Mouse (Mus musculus): ENCODE measurements around the gene Actn2. TPM values are rescaled to one million over a fixed set of nuclear protein-coding genes. Genes with fewer than 3 reads are reported as not detected.

Actn2 gene
- polyA plus RNA-seq, 1 experiment from 2014 or later, result 1.1 TPM

GRCm38 (mm10) chr13:12369041-12369621 lies 28.6 kb upstream of the Actn2 start:
- DNase-seq (no peak), ATAC-seq (no peak)
- Histone ChIP-seq H3K36me3 (replicated peaks; ENCODE audit: insufficient read depth, low read length) (no peaks in the 10 kb centered on the region), H3K4me1 (ENCODE audit: insufficient read depth) (no peaks in the 10 kb centered on the region), H3K4me3 (ENCODE audit: low read depth, low read length) (no peak overlapping the region), H3K4me2 (ENCODE audit: low read depth, low read length) (no peak overlapping the region; the same call in 1 of the 2 replicates), H3K27me3 (ENCODE audit: insufficient read depth, low read length) (no peaks in the 10 kb centered on the region), H3K9me3 (ENCODE audit: low read length) (no peaks in the 10 kb centered on the region), H3K9ac (replicated peaks) (no peak overlapping the region), H3K27ac (ENCODE audit: low read depth) (no peak overlapping the region)
- WGBS (ENCODE audit: insufficient replicate concordance), result 54% methylated on average over 8 of the region's 8 CpGs
- TF ChIP-seq CTCF (IDR thresholded peaks at IDR 0.05; ENCODE audit: low read depth) (no peak), EP300 (IDR thresholded peaks at IDR 0.05; ENCODE audit: low read depth) (no peak)

GRCm38 (mm10) chr13:12361486-12361885 lies 20.9 kb upstream of the Actn2 start:
- H3K27ac ChIP-seq (ENCODE audit: low read depth), result no peak overlapping the region
- no peaks in the 10 kb centered on the region for H3K4me1 ChIP-seq (ENCODE audit: insufficient read depth)
- no peak overlapping the region for H3K9ac ChIP-seq (replicated peaks)
- DNase-seq (no peak), ATAC-seq (no peak)
- WGBS (ENCODE audit: insufficient replicate concordance), result 74% methylated on average over 4 of the region's 4 CpGs
- TF ChIP-seq EP300 (IDR thresholded peaks at IDR 0.05; ENCODE audit: low read depth), result no peak
- no peak for TF ChIP-seq CTCF (IDR thresholded peaks at IDR 0.05; ENCODE audit: low read depth)
- H3K9me3 ChIP-seq (ENCODE audit: low read length), result no peaks in the 10 kb centered on the region
- H3K27me3 ChIP-seq (ENCODE audit: insufficient read depth, low read length), result no peaks in the 10 kb centered on the region
- no peak overlapping the region for H3K4me3 ChIP-seq (ENCODE audit: low read depth, low read length)
- H3K4me2 ChIP-seq (ENCODE audit: low read depth, low read length), result no peak overlapping the region
- no peaks in the 10 kb centered on the region for H3K36me3 ChIP-seq (replicated peaks; ENCODE audit: insufficient read depth, low read length)

- 78% methylated on average over 5 of the region's 5 CpGs for WGBS (ENCODE audit: insufficient replicate concordance)
- H3K4me1 ChIP-seq (ENCODE audit: insufficient read depth), result no peaks in the 10 kb centered on the region
- H3K9me3 ChIP-seq (ENCODE audit: low read length), result no peaks in the 10 kb centered on the region
- TF ChIP-seq EP300 (IDR thresholded peaks at IDR 0.05; ENCODE audit: low read depth) (no peak), CTCF (IDR thresholded peaks at IDR 0.05; ENCODE audit: low read depth) (no peak)
- no peak for ATAC-seq
- H3K9ac ChIP-seq (replicated peaks), result no peak overlapping the region
- H3K27ac ChIP-seq (ENCODE audit: low read depth), result no peak overlapping the region
- no peak for DNase-seq
- no peaks in the 10 kb centered on the region for H3K36me3 ChIP-seq (replicated peaks; ENCODE audit: insufficient read depth, low read length)
- H3K27me3 ChIP-seq (ENCODE audit: insufficient read depth, low read length), result no peaks in the 10 kb centered on the region
- no peak overlapping the region for H3K4me2 ChIP-seq (ENCODE audit: low read depth, low read length)
- H3K4me3 ChIP-seq (ENCODE audit: low read depth, low read length), result no peak overlapping the region
Measured at GRCm38 (mm10) chr13:12357554-12357953, 17.0 kb upstream of the Actn2 start.

GRCm38 (mm10) chr13:12356184-12356583 lies 15.6 kb upstream of the Actn2 start:
- TF ChIP-seq EP300 (IDR thresholded peaks at IDR 0.05; ENCODE audit: low read depth) (no peak), CTCF (IDR thresholded peaks at IDR 0.05; ENCODE audit: low read depth) (no peak)
- Histone ChIP-seq H3K4me3 (ENCODE audit: low read depth, low read length) (no peak overlapping the region), H3K9ac (replicated peaks) (no peak overlapping the region), H3K27ac (ENCODE audit: low read depth) (no peak overlapping the region), H3K36me3 (replicated peaks; ENCODE audit: insufficient read depth, low read length) (no peaks in the 10 kb centered on the region), H3K4me1 (ENCODE audit: insufficient read depth) (no peaks in the 10 kb centered on the region), H3K4me2 (ENCODE audit: low read depth, low read length) (no peak overlapping the region), H3K27me3 (ENCODE audit: insufficient read depth, low read length) (no peaks in the 10 kb centered on the region), H3K9me3 (ENCODE audit: low read length) (no peaks in the 10 kb centered on the region)
- DNase-seq, result no peak
- ATAC-seq, result no peak
- 31% methylated on average over 4 of the region's 4 CpGs for WGBS (ENCODE audit: insufficient replicate concordance)

- no peak overlapping the region for H3K4me3 ChIP-seq (ENCODE audit: low read depth, low read length)
- DNase-seq (no peak), ATAC-seq (no peak)
- no peaks in the 10 kb centered on the region for H3K4me1 ChIP-seq (ENCODE audit: insufficient read depth)
- H3K4me2 ChIP-seq (ENCODE audit: low read depth, low read length), result no peak overlapping the region
- H3K27ac ChIP-seq (ENCODE audit: low read depth), result no peak overlapping the region
- no peaks in the 10 kb centered on the region for H3K27me3 ChIP-seq (ENCODE audit: insufficient read depth, low read length)
- H3K36me3 ChIP-seq (replicated peaks; ENCODE audit: insufficient read depth, low read length), result no peaks in the 10 kb centered on the region
- no peaks in the 10 kb centered on the region for H3K9me3 ChIP-seq (ENCODE audit: low read length)
- 40% methylated on average over 13 of the region's 13 CpGs for WGBS (ENCODE audit: insufficient replicate concordance)
- TF ChIP-seq EP300 (IDR thresholded peaks at IDR 0.05; ENCODE audit: low read depth) (no peak), CTCF (IDR thresholded peaks at IDR 0.05; ENCODE audit: low read depth) (no peak)
- H3K9ac ChIP-seq (replicated peaks), result no peak overlapping the region
Measured at GRCm38 (mm10) chr13:12349197-12349824, 8.8 kb upstream of the Actn2 start.

GRCm38 (mm10) chr13:12346837-12347236 lies 6.3 kb upstream of the Actn2 start:
- Histone ChIP-seq H3K9ac (replicated peaks) (no peak overlapping the region), H3K36me3 (replicated peaks; ENCODE audit: insufficient read depth, low read length) (no peaks in the 10 kb centered on the region), H3K4me3 (ENCODE audit: low read depth, low read length) (no peak overlapping the region), H3K27ac (ENCODE audit: low read depth) (no peak overlapping the region), H3K27me3 (ENCODE audit: insufficient read depth, low read length) (no peaks in the 10 kb centered on the region), H3K9me3 (ENCODE audit: low read length) (no peaks in the 10 kb centered on the region), H3K4me1 (ENCODE audit: insufficient read depth) (no peaks in the 10 kb centered on the region), H3K4me2 (ENCODE audit: low read depth, low read length) (no peak overlapping the region)
- TF ChIP-seq CTCF (IDR thresholded peaks at IDR 0.05; ENCODE audit: low read depth) (no peak), EP300 (IDR thresholded peaks at IDR 0.05; ENCODE audit: low read depth) (no peak)
- ATAC-seq, result no peak
- no peak for DNase-seq
- WGBS (ENCODE audit: insufficient replicate concordance), result 48% methylated on average over 3 of the region's 3 CpGs
